Mouse (Mus musculus): ENCODE measurements at regions not wholly inside any gene's neighbourhood (a gene's known extent, or its start where the extent isn't known, plus 50 kb on each side); places are given as distances from the start of the nearest gene placed in this dataset.

- DNase-seq (ENCODE audit: low spot score in 2 of 2): peak in 1 of 2 experiments; percentile 31
Observed at GRCm38 (mm10) chrX:145848937-145849783, 344.2 kb upstream of the Amot start.

- no peak for DNase-seq (ENCODE audit: low spot score in 2 of 2)
Observed at GRCm38 (mm10) chrX:145833106-145833505, 328.1 kb upstream of the Amot start.

GRCm38 (mm10) chrX:145812995-145813394 is 308.0 kb upstream of the Amot start:
- no peak for DNase-seq (ENCODE audit: low spot score in 2 of 2)

Measured in gastrocnemius, adult 8-10 months (tissue).